Mouse (Mus musculus): ENCODE data around the gene Hagh.

Gene Hagh

GRCm38 (mm10) chr17:24839842-24840241 lies at the start of gene Hagh:
Gene Hagh, plus strand, starts transcription at chr17:24840143.
- DNase-seq (ENCODE audit: inconsistent ontology term): no peak

GRCm38 (mm10) chr17:24792190-24792589 lies 47.8 kb upstream of the Hagh start:
- DNase-seq (ENCODE audit: inconsistent ontology term): no peak

GRCm38 (mm10) chr17:24794791-24795190 lies 45.2 kb upstream of the Hagh start:
- DNase-seq (ENCODE audit: inconsistent ontology term): peak; percentile 9

- no peak for DNase-seq (ENCODE audit: inconsistent ontology term)
Measured at GRCm38 (mm10) chr17:24796969-24797368, 43.0 kb upstream of the Hagh start.

GRCm38 (mm10) chr17:24798229-24798628 lies 41.7 kb upstream of the Hagh start:
- no peak for DNase-seq (ENCODE audit: inconsistent ontology term)

- no peak for DNase-seq (ENCODE audit: inconsistent ontology term)
Measured at GRCm38 (mm10) chr17:24799476-24799875, 40.5 kb upstream of the Hagh start.

- no peak for DNase-seq (ENCODE audit: inconsistent ontology term)
Measured at GRCm38 (mm10) chr17:24800524-24800923, 39.4 kb upstream of the Hagh start.

GRCm38 (mm10) chr17:24803952-24804951 lies 35.7 kb upstream of the Hagh start, which contains the start of gene Meiob:
Gene Meiob, plus strand, starts transcription at chr17:24804289.
- peak; percentile 79 for DNase-seq (ENCODE audit: inconsistent ontology term)

GRCm38 (mm10) chr17:24811211-24811610 lies 28.7 kb upstream of the Hagh start:
- no peak for DNase-seq (ENCODE audit: inconsistent ontology term)

GRCm38 (mm10) chr17:24812215-24812614 lies 27.7 kb upstream of the Hagh start:
- no peak for DNase-seq (ENCODE audit: inconsistent ontology term)

- DNase-seq (ENCODE audit: inconsistent ontology term): no peak
Measured at GRCm38 (mm10) chr17:24815256-24815655, 24.7 kb upstream of the Hagh start.

- peak; percentile 11 for DNase-seq (ENCODE audit: inconsistent ontology term)
Measured at GRCm38 (mm10) chr17:24817503-24817902, 22.4 kb upstream of the Hagh start.

- peak; percentile 2 for DNase-seq (ENCODE audit: inconsistent ontology term)
Measured at GRCm38 (mm10) chr17:24818172-24818571, 21.8 kb upstream of the Hagh start.

- DNase-seq (ENCODE audit: inconsistent ontology term): no peak
Measured at GRCm38 (mm10) chr17:24819469-24819868, 20.5 kb upstream of the Hagh start.

GRCm38 (mm10) chr17:24821351-24822280 lies 18.3 kb upstream of the Hagh start:
- DNase-seq (ENCODE audit: inconsistent ontology term): no peak

- DNase-seq (ENCODE audit: inconsistent ontology term): no peak
Measured at GRCm38 (mm10) chr17:24840341-24840740, 398 bp downstream of the Hagh start.

- peak; percentile 12 for DNase-seq (ENCODE audit: inconsistent ontology term)
Measured at GRCm38 (mm10) chr17:24841133-24841532, 1.2 kb downstream of the Hagh start.

- no peak for DNase-seq (ENCODE audit: inconsistent ontology term)
Measured at GRCm38 (mm10) chr17:24842631-24843030, 2.7 kb downstream of the Hagh start.

- no peak for DNase-seq (ENCODE audit: inconsistent ontology term)
Measured at GRCm38 (mm10) chr17:24844525-24844924, 4.6 kb downstream of the Hagh start.

- no peak for DNase-seq (ENCODE audit: inconsistent ontology term)
Measured at GRCm38 (mm10) chr17:24847386-24847785, 7.4 kb downstream of the Hagh start.

GRCm38 (mm10) chr17:24848600-24849031 lies 8.7 kb downstream of the Hagh start:
- no peak for DNase-seq (ENCODE audit: inconsistent ontology term)

- DNase-seq (ENCODE audit: inconsistent ontology term): no peak
Measured at GRCm38 (mm10) chr17:24849733-24850064, 9.8 kb downstream of the Hagh start.

Measured in Muller cell, postnatal 12 days (primary cell).